In genomic region chr9:118915290-118915689, GRCm38 (mm10) we compare ENCODE assay signal across 9 mouse cellular contexts. TPM values are rescaled to one million over a fixed set of nuclear protein-coding genes. Genes with fewer than 3 reads are reported as not detected.
DNase-seq lines count a peak whose midpoint lies in the region; ATAC-seq and TF ChIP-seq lines count a peak whose summit lies in the region.
"Had no signal": no experiment of that assay in that cellular context is flagged by ENCODE, and none has a peak within 500 bp of the region (broad histone marks: within the 10 kb centered on the region; RNA-seq: fewer than 3 reads in every experiment).

No protein-coding gene starts in this region.

- H3K27ac ChIP-seq in forebrain, postnatal 0 days (ENCODE audit: low read depth, low read length) = no peak overlapping the region
- H3K27ac ChIP-seq in forebrain, embryonic 16.5 days (ENCODE audit: low read length) = no peak overlapping the region
- H3K27ac ChIP-seq: lung, embryonic 15.5 days had no signal

- H3K9me3 ChIP-seq in forebrain, postnatal 0 days (ENCODE audit: low read length) = no peaks in the 10 kb centered on the region
- 0 out of 2 replicates have a peak, but pooled peaks cover 2% of the 10 kb centered on the region for H3K9me3 ChIP-seq in forebrain, embryonic 16.5 days (ENCODE audit: control insufficient read depth, low read length)
- H3K9me3 ChIP-seq: lung, embryonic 15.5 days had no signal

- WGBS in forebrain, postnatal 0 days = 53% methylated on average over 5 of the region's 5 CpGs
- WGBS in forebrain, embryonic 16.5 days = 63% methylated on average over 5 of the region's 5 CpGs

- no peaks in the 10 kb centered on the region for H3K36me3 ChIP-seq in forebrain, postnatal 0 days (ENCODE audit: insufficient read depth)
- H3K36me3 ChIP-seq in forebrain, embryonic 16.5 days (ENCODE audit: control insufficient read depth, insufficient read depth) = no peaks in the 10 kb centered on the region
- H3K36me3 ChIP-seq: lung, embryonic 15.5 days had no signal

- peak; percentile 34 for DNase-seq in forebrain, postnatal 0 days
- peak; percentile 16 to 70 for DNase-seq in spleen, postnatal 4 days (ENCODE audit: low spot score in 2 of 2)
- no peak for DNase-seq in spleen, adult 12 weeks (ENCODE audit: low spot score)
- peak; percentile 60 to 67 for DNase-seq in kidney, postnatal 4 days
- DNase-seq in thymus, postnatal 4 days = peak; percentile 71
- DNase-seq in adipocyte (ENCODE audit: low spot score) = no peak
- DNase-seq in heart, postnatal 10 days = no peak

- no peaks in the 10 kb centered on the region for H3K27me3 ChIP-seq in forebrain, postnatal 0 days (ENCODE audit: insufficient read depth, low read length)
- H3K27me3 ChIP-seq in forebrain, embryonic 16.5 days (replicated peaks; ENCODE audit: control insufficient read depth, insufficient read depth, low read length) = no peaks in the 10 kb centered on the region
- H3K27me3 ChIP-seq: lung, embryonic 15.5 days had no signal

- peak; percentile 72 for TF ChIP-seq CTCF in forebrain, postnatal 0 days (IDR thresholded peaks at IDR 0.05; ENCODE audit: low read depth)

- H3K4me2 ChIP-seq in forebrain, postnatal 0 days (ENCODE audit: low read depth) = no peak overlapping the region
- no peak overlapping the region for H3K4me2 ChIP-seq in forebrain, embryonic 16.5 days (ENCODE audit: low read length)
- H3K4me2 ChIP-seq: lung, embryonic 15.5 days had no signal

- H3K4me3 ChIP-seq in forebrain, postnatal 0 days (ENCODE audit: low read depth, low read length) = no peak overlapping the region
- no peak overlapping the region for H3K4me3 ChIP-seq in forebrain, embryonic 16.5 days (replicated peaks; ENCODE audit: low read length)
- H3K4me3 ChIP-seq: lung, embryonic 15.5 days had no signal

- no peak for ATAC-seq in forebrain, postnatal 0 days
- ATAC-seq in forebrain, embryonic 16.5 days = no peak

- no peak overlapping the region for H3K9ac ChIP-seq in forebrain, postnatal 0 days
- H3K9ac ChIP-seq in forebrain, embryonic 16.5 days (replicated peaks; ENCODE audit: low read depth, low read length) = no peak overlapping the region
- H3K9ac ChIP-seq: lung, embryonic 15.5 days had no signal

- H3K4me1 ChIP-seq in forebrain, postnatal 0 days (ENCODE audit: insufficient read depth) = peaks cover 8% of the 10 kb centered on the region; the same call in 1 of the 2 replicates
- peaks cover 4% of the 10 kb centered on the region for H3K4me1 ChIP-seq in forebrain, embryonic 16.5 days (replicated peaks; ENCODE audit: control insufficient read depth, insufficient read depth, low read length)

- intact Hi-C loops in heart, postnatal 10 days (cut with DNase I) = no loop called here

RNA-seq across cellular contexts. Expression of gene Ctdspl, which starts 11.0 kb away (rescaled TPM):
- total RNA-seq in forebrain, postnatal 0 days (2014; rRNA removed) = 7.8 and 7.9 TPM in 2 replicates
- 1.9 and 4.6 TPM in 2 replicates for polyA plus RNA-seq in forebrain, postnatal 0 days (2015; fragmentation: Nextera tagmentation; extraction: Ambion mirVana)
- polyA plus RNA-seq in forebrain, embryonic 16.5 days (2015; fragmentation: Nextera tagmentation; extraction: Ambion mirVana) = 7.2 and 8.8 TPM in 2 replicates
- total RNA-seq in heart, postnatal 10 days (2021) = 10 to 100 TPM; 16.0 to 17.5 TPM

Comparison
In these comparisons a context has a peak if more than half of its experiments do, and no peak if none do; other contexts are left out.
1. DNase-seq: peak in forebrain, postnatal 0 days (single experiment), spleen, postnatal 4 days (2 of 2), kidney, postnatal 4 days (2 of 2) and thymus, postnatal 4 days (single experiment); none in spleen, adult 12 weeks (single experiment), adipocyte (single experiment) and heart, postnatal 10 days (0 of 2).